Mouse (Mus musculus) liver, embryonic 14.5 days (tissue): ENCODE results near the gene U2af1.

Source experiments
- CTCF ChIP-seq: IDR thresholded peaks from 2 replicates; pipeline ENCODE4 v1.5.1; 2016; ENCODE audit warnings: antibody characterized with exemption, low read depth, control low read depth
- EP300 ChIP-seq: IDR thresholded peaks from 2 replicates; pipeline ENCODE4 v1.6.1; 2016; ENCODE audit warnings: antibody characterized with exemption, low read depth

DNA sequence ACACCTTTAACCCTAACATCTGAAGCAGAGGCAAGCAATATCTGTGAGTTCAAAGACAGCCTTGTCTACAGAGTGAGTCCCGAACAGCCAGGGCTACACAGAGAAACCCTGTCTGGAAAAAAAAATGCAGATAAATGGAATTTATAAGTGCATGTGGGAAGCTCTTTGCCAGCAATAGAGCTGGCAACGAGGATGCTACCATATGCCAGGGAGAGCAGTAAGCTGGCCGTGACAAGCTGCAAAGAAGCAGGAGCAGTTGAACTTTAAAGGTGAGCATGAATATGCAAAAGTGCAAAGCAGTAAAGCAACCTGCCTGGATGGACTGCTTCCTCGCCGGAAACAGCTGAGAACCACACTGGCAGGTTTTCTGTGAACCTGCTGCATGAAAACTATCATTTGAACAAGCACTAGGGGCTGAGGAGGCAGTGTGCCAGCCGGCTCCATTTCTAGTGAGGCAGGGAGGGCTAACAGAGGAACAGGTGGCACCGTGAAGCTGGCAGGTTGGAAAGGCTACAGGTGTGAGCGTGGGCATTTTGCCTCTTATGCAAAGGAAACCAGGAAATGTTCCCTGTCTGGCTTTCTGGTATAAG, 2.1 kb upstream of the U2af1 start:
- TF ChIP-seq CTCF = no peak
- TF ChIP-seq EP300 = no peak
